Comparison of ENCODE assay signal across 31 mouse cellular contexts in the genomic region with DNA sequence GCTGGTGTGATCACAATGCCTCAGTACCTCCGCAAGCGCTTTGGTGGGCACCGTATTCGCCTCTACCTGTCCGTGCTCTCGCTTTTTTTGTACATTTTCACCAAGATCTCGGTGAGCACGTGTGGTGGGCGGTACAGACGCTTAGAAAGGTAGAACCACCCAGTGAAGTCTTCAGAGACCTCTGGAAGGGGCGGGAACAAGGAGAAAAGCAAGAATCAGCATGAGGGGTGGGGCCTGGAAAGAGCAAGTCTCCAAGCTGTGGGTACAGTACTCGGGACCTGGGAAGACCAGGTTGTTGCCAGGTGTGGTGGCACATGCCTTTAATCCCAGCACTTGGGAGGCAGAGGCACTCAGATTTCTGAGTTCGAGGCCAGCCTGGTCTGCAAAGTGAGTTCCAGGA. TPM values are rescaled to one million over a fixed set of nuclear protein-coding genes. Genes with fewer than 3 reads are reported as not detected.
A peak's percentile ranks its signal among the peaks of the same experiment; 100 is the strongest.
DNase-seq lines count a peak whose midpoint lies in the region; ATAC-seq lines count a peak whose summit lies in the region.
"Had no signal": no experiment of that assay in that cellular context is flagged by ENCODE, and none has a peak within 500 bp of the region (broad histone marks: within the 10 kb centered on the region; RNA-seq: fewer than 3 reads in every experiment).

No protein-coding gene starts in this region.

- no peaks in the 10 kb centered on the region for H3K27me3 ChIP-seq in kidney, embryonic 16.5 days (ENCODE audit: insufficient read depth, low read length)
- H3K27me3 ChIP-seq: embryonic facial prominence, embryonic 13.5 days; forebrain, embryonic 12.5 days; forebrain, embryonic 15.5 days had no signal

- no peak overlapping the region for H3K9ac ChIP-seq in kidney, embryonic 16.5 days (replicated peaks; ENCODE audit: low read length)
- H3K9ac ChIP-seq: embryonic facial prominence, embryonic 13.5 days; forebrain, embryonic 12.5 days; forebrain, embryonic 15.5 days; hindbrain, embryonic 14.5 days had no signal

- no peak overlapping the region for H3K27ac ChIP-seq in kidney, embryonic 16.5 days (ENCODE audit: low read length)
- H3K27ac ChIP-seq: embryonic facial prominence, embryonic 10.5 days; embryonic facial prominence, embryonic 13.5 days; forebrain, embryonic 12.5 days; forebrain, embryonic 15.5 days; hindbrain, embryonic 14.5 days; hindbrain, postnatal 0 days had no signal

- H3K9me3 ChIP-seq in kidney, embryonic 16.5 days (ENCODE audit: low read length) = no peaks in the 10 kb centered on the region
- H3K9me3 ChIP-seq: embryonic facial prominence, embryonic 10.5 days; embryonic facial prominence, embryonic 13.5 days; forebrain, embryonic 12.5 days; forebrain, embryonic 15.5 days had no signal

- no peak for ATAC-seq in kidney, embryonic 16.5 days (ENCODE audit: low FRiP score, low TSS enrichment)
- no peak for ATAC-seq in CD4-positive, CD25-positive, alpha-beta regulatory T cell, adult 4 months
- ATAC-seq: forebrain, embryonic 15.5 days; hindbrain, postnatal 0 days; inflammation-experienced regulatory T-cells, adult 6 months had no signal

- peaks cover 12% of the 10 kb centered on the region for H3K36me3 ChIP-seq in kidney, embryonic 16.5 days (ENCODE audit: insufficient read depth, low read length)
- H3K36me3 ChIP-seq: forebrain, embryonic 15.5 days had no signal

- WGBS in kidney, embryonic 16.5 days = 69% methylated on average over 13 of the region's 13 CpGs

- no peak overlapping the region for H3K4me2 ChIP-seq in kidney, embryonic 16.5 days (replicated peaks; ENCODE audit: low read depth, low read length)
- H3K4me2 ChIP-seq: embryonic facial prominence, embryonic 13.5 days; forebrain, embryonic 12.5 days; forebrain, embryonic 15.5 days; heart, embryonic 11.5 days; hindbrain, embryonic 14.5 days had no signal

- peak; percentile 35 for DNase-seq in kidney, adult 18-20 months
- peak; percentile 67 for DNase-seq in kidney, adult 9 months
- no peak for DNase-seq in kidney, postnatal 4 days
- peak; percentile 46 for DNase-seq in kidney, postnatal 14 days
- DNase-seq in heart, postnatal 36 days = no peak
- DNase-seq: adrenal gland, adult 2 months; adrenal gland, postnatal 14 days; B cell, adult 2 months; cerebellum, adult 11-12 months; cerebellum, adult 8-10 months; cerebellum, postnatal 10 days; cerebellum, postnatal 36 days; embryo, embryonic 11 days; gastrocnemius, postnatal 10 days; gastrocnemius, postnatal 36 days; heart, adult 11 months; heart, postnatal 4 days had no signal

- intact Hi-C loops in heart, postnatal 36 days (cut with DNase I) = no loop called here

- H3K4me1 ChIP-seq in kidney, embryonic 16.5 days (ENCODE audit: insufficient read depth, low read length) = no peaks in the 10 kb centered on the region
- H3K4me1 ChIP-seq: embryonic facial prominence, embryonic 10.5 days; embryonic facial prominence, embryonic 13.5 days; forebrain, embryonic 12.5 days; forebrain, embryonic 15.5 days had no signal

- no peak overlapping the region for H3K4me3 ChIP-seq in kidney, embryonic 16.5 days (ENCODE audit: low read length)
- H3K4me3 ChIP-seq: embryonic facial prominence, embryonic 10.5 days; embryonic facial prominence, embryonic 13.5 days; erythroblast, embryonic 14.5 days; forebrain, embryonic 12.5 days; forebrain, embryonic 15.5 days had no signal

RNA-seq across cellular contexts. Expression of gene Slc5a2, which starts 1.9 kb away (rescaled TPM):
- 15.0 and 15.6 TPM in 2 replicates for polyA plus RNA-seq in kidney, embryonic 16.5 days (2015; fragmentation: Nextera tagmentation; extraction: Ambion mirVana)
- polyA plus RNA-seq in CD4-positive, CD25-positive, alpha-beta regulatory T cell, adult 4 months (2017; shearing (Covaris generic)) = under 1 TPM in 1 of 2 experiments, not detected in 1; 0.98 TPM
- total RNA-seq in heart, postnatal 36 days (2021) = not detected
- total RNA-seq: adrenal gland, postnatal 14 days; gastrocnemius, postnatal 10 days; gastrocnemius, postnatal 36 days; heart, adult 8-10 months; heart, postnatal 4 days; hindbrain, postnatal 0 days had no signal
- polyA plus RNA-seq: adrenal gland, adult 2 months; cortical plate, adult 2 months; forebrain, embryonic 12.5 days; forebrain, embryonic 15.5 days; hindbrain, embryonic 11.5 days; hindbrain, embryonic 14.5 days; inflammation-experienced regulatory T-cells, adult 6 months had no signal

RNA-seq across cellular contexts. Expression of gene Tgfb1i1, which starts 20.8 kb away (rescaled TPM):
- 104 and 111 TPM in 2 replicates for polyA plus RNA-seq in kidney, embryonic 16.5 days (2015; fragmentation: Nextera tagmentation; extraction: Ambion mirVana)
- polyA plus RNA-seq in CD4-positive, CD25-positive, alpha-beta regulatory T cell, adult 4 months (2017; shearing (Covaris generic)) = 1 to 10 TPM; 1.2 to 1.8 TPM
- total RNA-seq in heart, postnatal 36 days (2021) = 10 to 100 TPM; 17.4 to 20.8 TPM

RNA-seq across cellular contexts. Expression of gene 9130023H24Rik, which starts 29.6 kb away (rescaled TPM):
- 8.7 and 8.8 TPM in 2 replicates for polyA plus RNA-seq in kidney, embryonic 16.5 days (2015; fragmentation: Nextera tagmentation; extraction: Ambion mirVana)
- polyA plus RNA-seq in CD4-positive, CD25-positive, alpha-beta regulatory T cell, adult 4 months (2017; shearing (Covaris generic)) = 1 to 10 TPM; 4.8 to 5.0 TPM
- total RNA-seq in heart, postnatal 36 days (2021) = 1 to 10 TPM; 2.9 to 4.2 TPM

RNA-seq across cellular contexts. Expression of gene Armc5, which starts 30.2 kb away (rescaled TPM):
- 19.7 and 21.7 TPM in 2 replicates for polyA plus RNA-seq in kidney, embryonic 16.5 days (2015; fragmentation: Nextera tagmentation; extraction: Ambion mirVana)
- 1 to 10 TPM; 3.9 to 4.1 TPM for polyA plus RNA-seq in CD4-positive, CD25-positive, alpha-beta regulatory T cell, adult 4 months (2017; shearing (Covaris generic))
- total RNA-seq in heart, postnatal 36 days (2021) = 1 to 10 TPM; 7.4 to 8.4 TPM

RNA-seq across cellular contexts. Expression of gene BC017158, which starts 30.6 kb away (rescaled TPM):
- 34.2 and 39.0 TPM in 2 replicates for polyA plus RNA-seq in kidney, embryonic 16.5 days (2015; fragmentation: Nextera tagmentation; extraction: Ambion mirVana)
- polyA plus RNA-seq in CD4-positive, CD25-positive, alpha-beta regulatory T cell, adult 4 months (2017; shearing (Covaris generic)) = 10 to 100 TPM in 1 of 2 experiments, 1 to 10 TPM in 1; 7.2 to 10.5 TPM
- 1 to 10 TPM; 5.2 to 6.3 TPM for total RNA-seq in heart, postnatal 36 days (2021)

Comparison
In these comparisons a context has a peak if more than half of its experiments do, and no peak if none do; other contexts are left out.
1. DNase-seq: peak in kidney, adult 18-20 months (single experiment), kidney, adult 9 months (single experiment) and kidney, postnatal 14 days (single experiment); none in kidney, postnatal 4 days (0 of 2) and heart, postnatal 36 days (0 of 2).
2. RNA of gene Tgfb1i1, which starts 20.8 kb away (polyA plus RNA-seq): 104 to 111 TPM in kidney, embryonic 16.5 days; 1.2 to 1.8 TPM in CD4-positive, CD25-positive, alpha-beta regulatory T cell, adult 4 months; every median in the first group is over 10 times any median in the second.